33 mouse cellular contexts compared by ENCODE assay signal in genomic region chr5:107434001-107434400, GRCm38 (mm10). TPM values are rescaled to one million over a fixed set of nuclear protein-coding genes. Genes with fewer than 3 reads are reported as not detected.
A peak's percentile ranks its signal among the peaks of the same experiment; 100 is the strongest.
DNase-seq lines count a peak whose midpoint lies in the region; ATAC-seq and TF ChIP-seq lines count a peak whose summit lies in the region.
"Had no signal": no experiment of that assay in that cellular context is flagged by ENCODE, and none has a peak within 500 bp of the region (broad histone marks: within the 10 kb centered on the region; RNA-seq: fewer than 3 reads in every experiment).

No protein-coding gene starts in this region.

- WGBS in forebrain, postnatal 0 days = 74% methylated on average over 5 of the region's 5 CpGs
- 87% methylated on average over 5 of the region's 5 CpGs for WGBS in forebrain, embryonic 11.5 days
- 72% methylated on average over 5 of the region's 5 CpGs for WGBS in heart, embryonic 12.5 days

- H3K4me2 ChIP-seq in forebrain, postnatal 0 days (ENCODE audit: low read depth) = no peak overlapping the region
- no peak overlapping the region for H3K4me2 ChIP-seq in forebrain, embryonic 11.5 days (ENCODE audit: low read depth, low read length, severe bottlenecking)
- H3K4me2 ChIP-seq in heart, embryonic 12.5 days = no peak overlapping the region
- H3K4me2 ChIP-seq: embryonic facial prominence, embryonic 13.5 days; embryonic facial prominence, embryonic 15.5 days; forebrain, embryonic 13.5 days; forebrain, embryonic 15.5 days had no signal

- H3K27ac ChIP-seq in forebrain, postnatal 0 days (ENCODE audit: low read depth, low read length) = no peak overlapping the region
- H3K27ac ChIP-seq in forebrain, embryonic 11.5 days (ENCODE audit: low read depth, low read length) = no peak overlapping the region
- no peak overlapping the region for H3K27ac ChIP-seq in heart, embryonic 12.5 days (ENCODE audit: poor library complexity, severe bottlenecking)
- H3K27ac ChIP-seq in testis, adult 2 months (ENCODE audit: control insufficient read depth, insufficient read depth, low read depth, low read length) = no peak overlapping the region
- H3K27ac ChIP-seq: embryonic facial prominence, embryonic 13.5 days; embryonic facial prominence, embryonic 15.5 days; forebrain, embryonic 10.5 days; forebrain, embryonic 13.5 days; forebrain, embryonic 15.5 days had no signal

- H3K9me3 ChIP-seq in forebrain, postnatal 0 days (ENCODE audit: low read length) = no peaks in the 10 kb centered on the region
- no peaks in the 10 kb centered on the region for H3K9me3 ChIP-seq in forebrain, embryonic 11.5 days (ENCODE audit: control insufficient read depth, low read length)
- H3K9me3 ChIP-seq in heart, embryonic 12.5 days (replicated peaks) = no peaks in the 10 kb centered on the region
- H3K9me3 ChIP-seq: embryonic facial prominence, embryonic 13.5 days; embryonic facial prominence, embryonic 15.5 days; forebrain, embryonic 10.5 days; forebrain, embryonic 13.5 days; forebrain, embryonic 15.5 days; G1E had no signal

- no peak for TF ChIP-seq POLR2A in testis, adult 2 months (IDR thresholded peaks at IDR 0.05; ENCODE audit: control insufficient read depth, low read depth, low read length)

- H3K4me1 ChIP-seq in forebrain, postnatal 0 days (ENCODE audit: insufficient read depth) = no peaks in the 10 kb centered on the region
- no peaks in the 10 kb centered on the region for H3K4me1 ChIP-seq in forebrain, embryonic 11.5 days (replicated peaks; ENCODE audit: control insufficient read depth, insufficient read depth, low read length)
- peaks cover 5% of the 10 kb centered on the region; the same call in 1 of the 2 replicates for H3K4me1 ChIP-seq in heart, embryonic 12.5 days (replicated peaks)
- H3K4me1 ChIP-seq in testis, adult 2 months (ENCODE audit: control insufficient read depth, insufficient read depth, low read length) = peaks cover 6% of the 10 kb centered on the region

- H3K9ac ChIP-seq in forebrain, postnatal 0 days = no peak overlapping the region
- no peak overlapping the region for H3K9ac ChIP-seq in forebrain, embryonic 11.5 days (ENCODE audit: low read length)
- no peak overlapping the region for H3K9ac ChIP-seq in heart, embryonic 12.5 days
- H3K9ac ChIP-seq: embryonic facial prominence, embryonic 13.5 days; embryonic facial prominence, embryonic 15.5 days; forebrain, embryonic 13.5 days; forebrain, embryonic 15.5 days had no signal

- no peaks in the 10 kb centered on the region for H3K36me3 ChIP-seq in forebrain, postnatal 0 days (ENCODE audit: insufficient read depth)
- H3K36me3 ChIP-seq in forebrain, embryonic 11.5 days (ENCODE audit: control insufficient read depth, insufficient read depth, low read length) = no peaks in the 10 kb centered on the region
- H3K36me3 ChIP-seq in heart, embryonic 12.5 days = no peaks in the 10 kb centered on the region
- no peaks in the 10 kb centered on the region for H3K36me3 ChIP-seq in testis, adult 2 months (ENCODE audit: control insufficient read depth, insufficient read depth, low read length)
- H3K36me3 ChIP-seq: embryonic facial prominence, embryonic 13.5 days; embryonic facial prominence, embryonic 15.5 days; forebrain, embryonic 10.5 days; forebrain, embryonic 15.5 days; G1E had no signal

- H3K27me3 ChIP-seq in forebrain, postnatal 0 days (ENCODE audit: insufficient read depth, low read length) = no peaks in the 10 kb centered on the region
- H3K27me3 ChIP-seq in forebrain, embryonic 11.5 days (ENCODE audit: control insufficient read depth, insufficient read depth, low read length) = no peaks in the 10 kb centered on the region
- peaks cover 9% of the 10 kb centered on the region; the same call in 1 of the 2 replicates for H3K27me3 ChIP-seq in heart, embryonic 12.5 days (replicated peaks)
- no peaks in the 10 kb centered on the region for H3K27me3 ChIP-seq in testis, adult 2 months (ENCODE audit: control insufficient read depth, insufficient read depth, low read length)
- H3K27me3 ChIP-seq: CH12.LX; embryonic facial prominence, embryonic 15.5 days; forebrain, embryonic 15.5 days had no signal

- ATAC-seq in forebrain, postnatal 0 days = no peak
- no peak for ATAC-seq in forebrain, embryonic 11.5 days (replicated peaks; ENCODE audit: low FRiP score)
- no peak for ATAC-seq in heart, embryonic 12.5 days (ENCODE audit: insufficient number of reproducible peaks, low FRiP score)
- ATAC-seq: activated CD4-positive, CD25-positive, alpha-beta regulatory T cell, adult 4 months; CD4-positive, CD25-positive, alpha-beta regulatory T cell, adult 4 months; forebrain, embryonic 13.5 days; forebrain, embryonic 15.5 days; Patski had no signal

- H3K4me3 ChIP-seq in forebrain, postnatal 0 days (ENCODE audit: low read depth, low read length) = no peak overlapping the region
- no peak overlapping the region for H3K4me3 ChIP-seq in forebrain, embryonic 11.5 days (ENCODE audit: low read depth, low read length)
- H3K4me3 ChIP-seq in heart, embryonic 12.5 days = no peak overlapping the region
- H3K4me3 ChIP-seq in testis, adult 2 months (ENCODE audit: control insufficient read depth, low read depth, low read length) = peak overlapping the region; percentile 92
- H3K4me3 ChIP-seq: embryonic facial prominence, embryonic 13.5 days; embryonic facial prominence, embryonic 15.5 days; erythroblast, embryonic 14.5 days; forebrain, embryonic 10.5 days; forebrain, embryonic 13.5 days; forebrain, embryonic 15.5 days had no signal

- TF ChIP-seq CTCF in forebrain, postnatal 0 days (IDR thresholded peaks at IDR 0.05; ENCODE audit: low read depth) = no peak
- TF ChIP-seq CTCF in testis, adult 2 months (IDR thresholded peaks at IDR 0.05; ENCODE audit: control insufficient read depth, insufficient read depth, insufficient replicate concordance, low read depth, low read length) = no peak

- DNase-seq in forebrain, postnatal 0 days = peak; percentile 26
- no peak for DNase-seq in forebrain, embryonic 11.5 days (ENCODE audit: low spot score)
- DNase-seq in heart, adult 11 months = peak; percentile 17
- DNase-seq in testis, postnatal 14 days (ENCODE audit: low spot score) = no peak
- no peak for DNase-seq in left cerebral cortex, adult 18-20 months (ENCODE audit: low spot score in 2 of 2)
- DNase-seq: adrenal gland, adult 8-10 months; adrenal gland, postnatal 14 days; adrenal gland, postnatal 36 days; B cell, adult 2 months; cerebellum, adult 11 months; cerebellum, adult 18-20 months; cerebellum, adult 8-10 months; cerebellum, adult 9-11 months; cerebellum, postnatal 14 days; cerebellum, postnatal 36 days; embryo, embryonic 11 days had no signal

RNA-seq across cellular contexts. Expression of gene Lpcat2b, which starts 2.7 kb away (rescaled TPM):
- not detected in 2 replicates for total RNA-seq in forebrain, postnatal 0 days (2014; rRNA removed)
- 0.05 TPM in 1 of 2 replicates, not detected in the other for polyA plus RNA-seq in forebrain, postnatal 0 days (2015; fragmentation: Nextera tagmentation; extraction: Ambion mirVana)
- polyA plus RNA-seq in forebrain, embryonic 11.5 days (2014; fragmentation: Nextera tagmentation; extraction: Ambion mirVana) = not detected in 2 replicates
- not detected in 2 replicates for polyA plus RNA-seq in heart, embryonic 12.5 days (2016; fragmentation: Nextera tagmentation; extraction: Ambion mirVana)
- polyA plus RNA-seq in testis, adult 2 months (2012; rRNA removed) = 105 and 113 TPM in 2 replicates
- total RNA-seq in left cerebral cortex, adult 18-20 months (2021) = under 1 TPM; 0.37 to 0.42 TPM
- total RNA-seq: adrenal gland, adult 18-20 months; adrenal gland, adult 8-10 months; adrenal gland, postnatal 14 days; adrenal gland, postnatal 36 days; CH12.LX; common myeloid progenitor, adult 5-6 weeks had no signal
- polyA plus RNA-seq: activated CD4-positive, CD25-positive, alpha-beta regulatory T cell, adult 4 months; brain, embryonic 14.5 days; CD4-positive, CD25-positive, alpha-beta regulatory T cell, adult 4 months; embryonic facial prominence, embryonic 11.5 days; embryonic facial prominence, embryonic 13.5 days; embryonic facial prominence, embryonic 15.5 days; erythroblast, embryonic 14.5 days; forebrain, embryonic 10.5 days; forebrain, embryonic 13.5 days; forebrain, embryonic 15.5 days; G1E; Patski had no signal

RNA-seq across cellular contexts. Expression of gene Btbd8, which starts 3.8 kb away (rescaled TPM):
- 51.8 and 52.5 TPM in 2 replicates for total RNA-seq in forebrain, postnatal 0 days (2014; rRNA removed)
- polyA plus RNA-seq in forebrain, postnatal 0 days (2015; fragmentation: Nextera tagmentation; extraction: Ambion mirVana) = 19.1 and 26.3 TPM in 2 replicates
- 9.4 and 10.0 TPM in 2 replicates for polyA plus RNA-seq in forebrain, embryonic 11.5 days (2014; fragmentation: Nextera tagmentation; extraction: Ambion mirVana)
- 4.4 and 5.2 TPM in 2 replicates for polyA plus RNA-seq in heart, embryonic 12.5 days (2016; fragmentation: Nextera tagmentation; extraction: Ambion mirVana)
- 5.6 and 5.9 TPM in 2 replicates for polyA plus RNA-seq in testis, adult 2 months (2012; rRNA removed)
- 100 to 1,000 TPM; 175 to 179 TPM for total RNA-seq in left cerebral cortex, adult 18-20 months (2021)

RNA-seq across cellular contexts. Expression of gene Ephx4, which starts 31.5 kb away (rescaled TPM):
- 12.9 and 15.4 TPM in 2 replicates for total RNA-seq in forebrain, postnatal 0 days (2014; rRNA removed)
- polyA plus RNA-seq in forebrain, postnatal 0 days (2015; fragmentation: Nextera tagmentation; extraction: Ambion mirVana) = 18.0 and 20.2 TPM in 2 replicates
- polyA plus RNA-seq in forebrain, embryonic 11.5 days (2014; fragmentation: Nextera tagmentation; extraction: Ambion mirVana) = 0.95 and 1.1 TPM in 2 replicates
- polyA plus RNA-seq in heart, embryonic 12.5 days (2016; fragmentation: Nextera tagmentation; extraction: Ambion mirVana) = 0.44 and 0.88 TPM in 2 replicates
- 1.7 and 2.1 TPM in 2 replicates for polyA plus RNA-seq in testis, adult 2 months (2012; rRNA removed)
- 10 to 100 TPM; 81.1 to 96.0 TPM for total RNA-seq in left cerebral cortex, adult 18-20 months (2021)
- total RNA-seq: common myeloid progenitor, adult 5-6 weeks; G1E had no signal
- polyA plus RNA-seq: erythroblast, embryonic 14.5 days; G1E had no signal

Comparison
In these comparisons a context has a peak if more than half of its experiments do, and no peak if none do; other contexts are left out.
1. DNase-seq: peak in forebrain, postnatal 0 days (single experiment) and heart, adult 11 months (single experiment); none in forebrain, embryonic 11.5 days (single experiment), testis, postnatal 14 days (single experiment) and left cerebral cortex, adult 18-20 months (0 of 2).
2. RNA of gene Lpcat2b, which starts 2.7 kb away (polyA plus RNA-seq): 105 to 113 TPM in testis, adult 2 months; 0.05 TPM in forebrain, postnatal 0 days, not detected in forebrain, embryonic 11.5 days and not detected in heart, embryonic 12.5 days; every median in the first group is over 100 times any median in the second.